Mouse (Mus musculus): ENCODE results near the gene Ints5.
"Not testable (repeated sequence)": the region's sequence is repeated elsewhere in the genome, so short reads cannot be mapped to it uniquely, and the experiment has no call there.

Ints5 gene

DNA sequence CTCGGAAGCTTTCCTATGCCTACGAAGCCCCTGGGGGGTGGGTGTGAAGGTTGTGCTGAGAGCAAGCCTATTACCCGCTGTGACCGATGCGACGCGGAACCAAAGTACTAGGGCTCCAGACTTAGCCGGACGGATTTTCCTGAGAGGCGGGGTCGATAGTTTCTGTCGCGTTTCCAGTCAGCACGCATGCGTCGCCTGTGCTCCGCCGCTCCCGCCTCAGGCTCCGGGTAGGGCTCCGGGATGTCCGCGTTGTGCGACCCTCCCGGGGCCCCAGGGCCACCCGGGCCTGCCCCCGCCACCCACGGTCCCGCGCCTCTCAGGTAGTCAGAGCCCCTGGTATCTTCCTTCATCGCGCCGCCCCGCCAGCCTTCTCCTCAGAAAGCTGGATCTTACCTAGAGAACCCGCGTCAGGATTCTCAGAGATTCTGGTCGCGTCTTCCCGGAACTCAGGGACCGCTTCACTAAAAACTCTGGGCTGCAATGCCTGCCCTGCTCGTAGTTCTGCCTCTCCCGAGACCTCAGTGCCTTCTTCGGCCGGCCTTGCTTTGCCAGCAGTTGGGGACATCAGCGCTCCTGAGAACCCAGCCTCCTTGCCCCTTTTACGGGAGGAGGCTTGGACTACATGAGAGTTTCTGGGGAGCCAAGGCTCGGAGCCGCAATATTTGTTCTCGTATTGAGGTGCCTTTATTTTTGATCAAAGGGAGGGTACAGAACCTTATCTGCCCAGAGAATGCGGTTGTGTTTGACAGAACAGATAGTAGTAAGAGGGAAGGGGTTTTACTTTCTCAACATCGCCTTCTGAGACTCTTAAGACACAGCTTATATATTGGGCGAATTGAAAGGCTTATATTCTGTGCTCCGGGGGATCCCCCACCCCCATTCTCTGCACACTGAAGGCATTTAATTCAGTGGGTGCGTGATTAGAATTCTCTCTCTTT is at the start of gene Ints5:
Gene Ints5 (plus strand): TSS at position 177 of the 938 bp plus-strand sequence.
- peak; percentile 73 to 83 for DNase-seq (ENCODE audit: low spot score in 2 of 2)

DNA sequence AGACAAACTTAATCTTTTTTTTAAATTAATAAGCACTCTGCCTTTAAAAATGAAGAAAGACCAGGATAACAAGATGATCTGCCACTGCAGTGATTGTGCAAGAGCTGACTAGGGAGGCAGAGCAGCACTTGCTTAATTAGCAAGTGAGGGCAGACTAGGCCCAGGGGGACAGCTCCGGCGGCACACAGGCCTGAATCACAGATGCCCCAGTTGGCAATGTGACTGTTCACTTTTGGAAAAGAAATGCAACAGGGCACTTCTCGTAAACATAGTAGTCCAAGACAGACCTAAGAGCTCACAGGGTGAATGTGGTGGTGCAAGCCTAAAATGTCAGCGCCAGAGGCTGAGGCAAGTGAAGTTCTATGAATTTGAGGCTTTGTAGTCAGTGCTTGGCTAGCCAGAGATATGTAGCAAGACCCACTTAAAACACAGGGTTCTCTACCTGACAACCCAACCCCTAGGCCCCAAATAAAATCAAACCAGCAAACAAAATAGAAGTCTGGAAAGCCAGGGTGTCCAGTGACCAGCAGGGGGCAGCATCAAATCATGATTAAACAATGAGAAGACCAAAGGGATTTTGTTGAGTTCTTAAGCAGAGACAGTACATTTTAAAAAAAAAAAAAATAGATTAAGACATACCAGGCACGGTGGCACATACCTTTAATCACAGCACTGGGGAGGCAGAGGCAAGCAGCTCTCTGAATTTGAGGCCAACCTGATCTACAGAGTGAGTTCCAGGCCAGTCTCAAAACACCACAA is 48.3 kb upstream of the Ints5 start:
- peak; percentile 57 to 80 for DNase-seq (ENCODE audit: low spot score in 2 of 2)

DNA sequence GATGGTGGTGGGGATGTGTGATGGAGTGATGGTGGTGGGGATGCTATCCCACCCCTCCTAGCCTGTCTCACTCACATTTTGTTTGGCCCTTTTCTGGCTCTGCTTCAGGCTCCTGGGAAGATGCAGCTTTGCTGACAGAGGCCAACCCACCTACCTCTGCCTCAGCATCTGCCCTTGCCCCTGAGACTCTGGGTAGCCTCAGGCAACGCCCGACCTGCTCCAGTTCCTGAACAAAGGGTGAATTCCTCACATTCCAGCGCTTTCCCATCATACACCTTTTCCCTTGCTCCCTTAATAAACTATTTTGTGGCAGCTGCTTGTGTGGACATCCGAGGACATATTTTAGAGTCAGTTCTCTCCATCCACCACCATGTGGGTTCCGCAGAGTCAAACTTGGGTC is 44.4 kb upstream of the Ints5 start:
- no peak for DNase-seq (ENCODE audit: low spot score in 2 of 2)

DNA sequence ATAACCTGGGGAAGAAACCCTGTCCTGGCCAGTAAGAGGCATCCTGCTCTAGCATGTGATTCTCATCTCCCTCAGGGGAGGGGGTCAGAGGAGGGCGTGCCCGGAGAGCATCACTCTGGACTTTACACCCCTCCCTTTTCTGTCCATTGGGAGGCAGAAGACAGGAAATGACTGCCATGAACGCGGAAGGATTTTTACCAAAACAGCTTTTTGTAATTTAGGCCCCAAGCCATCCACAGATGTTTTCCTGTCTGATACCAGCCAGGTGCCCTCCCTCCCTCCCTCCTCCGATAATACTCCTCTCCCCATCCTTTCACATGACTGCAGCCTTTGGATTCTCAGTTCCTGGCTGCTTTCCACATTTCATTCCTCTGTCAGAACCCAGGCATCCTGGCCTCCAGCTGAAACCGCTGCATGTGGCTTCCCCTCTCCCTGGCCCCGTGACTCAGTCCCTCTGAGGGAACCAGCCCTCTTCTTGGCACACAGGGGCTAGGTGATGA is 42.4 kb upstream of the Ints5 start, which contains the start of gene Lrrn4cl:
Gene Lrrn4cl (plus strand): TSS at position 367 of the 500 bp plus-strand sequence.
- DNase-seq (ENCODE audit: low spot score in 2 of 2) = no peak

DNA sequence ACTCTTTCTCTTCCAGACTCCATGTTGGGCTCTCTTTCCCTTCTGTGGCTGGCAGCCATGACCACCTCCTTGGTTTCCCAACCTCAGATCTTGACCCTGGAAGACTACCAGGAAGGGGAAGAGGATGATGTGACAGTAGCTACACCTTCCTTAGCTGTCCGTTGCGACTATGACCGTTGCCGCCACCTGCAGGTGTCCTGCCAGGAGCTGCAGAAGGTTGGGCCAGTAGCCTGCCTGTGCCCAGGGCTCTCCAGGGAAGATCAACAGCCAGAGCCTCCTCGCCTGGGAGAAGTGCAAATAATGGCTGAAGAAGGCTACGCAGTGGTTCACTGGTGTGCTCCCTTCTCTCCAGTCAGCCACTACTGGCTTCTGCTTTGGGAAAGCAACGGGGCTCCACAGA is 41.2 kb upstream of the Ints5 start:
- DNase-seq (ENCODE audit: low spot score in 2 of 2) = no peak

DNA sequence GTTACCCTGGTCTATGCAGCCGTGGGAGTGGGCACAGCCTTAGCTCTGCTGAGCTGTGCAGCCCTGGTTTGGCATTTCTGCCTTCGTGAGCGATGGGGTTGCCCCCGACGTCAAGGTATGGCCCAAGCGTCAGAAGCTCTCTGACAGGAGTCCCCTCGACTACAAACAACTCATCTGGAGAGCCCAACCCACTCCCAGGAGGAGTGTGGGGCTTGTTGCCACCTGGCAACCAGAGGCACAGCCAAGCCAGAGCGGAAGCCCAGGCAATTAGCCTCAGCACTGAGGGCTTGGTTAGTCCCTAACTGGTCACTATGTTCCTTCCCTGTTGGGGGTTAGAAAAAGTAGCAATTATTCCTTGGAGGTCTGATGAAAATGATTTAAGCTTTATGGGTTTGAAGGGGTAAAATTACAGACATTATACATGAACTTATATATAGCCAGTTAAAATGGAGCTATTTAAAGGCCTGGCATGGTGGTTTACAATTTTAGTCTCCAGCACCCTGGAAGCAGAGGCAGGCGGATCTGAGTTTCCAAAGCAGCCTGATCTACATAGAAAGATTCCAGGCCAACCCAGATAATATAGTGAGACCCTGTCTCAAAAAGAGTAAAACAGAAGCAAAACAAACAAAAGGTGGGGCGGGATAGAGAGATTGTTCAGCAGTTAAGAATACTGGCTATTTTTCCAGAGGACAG is 40.4 kb upstream of the Ints5 start:
- no peak for DNase-seq (ENCODE audit: low spot score in 2 of 2)

DNA sequence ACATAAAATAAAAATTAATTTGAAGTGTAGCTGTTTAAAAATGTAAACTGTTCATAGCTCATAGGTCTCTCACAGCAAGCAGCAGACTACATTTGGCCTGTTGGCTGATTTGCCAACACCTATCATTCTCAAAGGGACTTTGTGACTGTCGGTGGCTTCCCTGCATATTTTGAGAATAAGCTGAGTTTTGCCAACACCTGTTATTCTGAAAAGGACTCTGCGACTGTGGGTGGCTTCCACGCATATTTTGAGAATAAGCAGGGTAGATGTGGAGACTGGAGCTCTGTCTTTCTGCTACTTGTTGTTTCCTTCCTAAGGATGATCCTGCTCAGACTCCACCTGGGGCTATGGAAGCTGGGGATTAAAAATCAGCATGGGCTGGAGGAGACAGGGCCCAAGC is 39.7 kb upstream of the Ints5 start:
- no peak for DNase-seq (ENCODE audit: low spot score in 2 of 2)

DNA sequence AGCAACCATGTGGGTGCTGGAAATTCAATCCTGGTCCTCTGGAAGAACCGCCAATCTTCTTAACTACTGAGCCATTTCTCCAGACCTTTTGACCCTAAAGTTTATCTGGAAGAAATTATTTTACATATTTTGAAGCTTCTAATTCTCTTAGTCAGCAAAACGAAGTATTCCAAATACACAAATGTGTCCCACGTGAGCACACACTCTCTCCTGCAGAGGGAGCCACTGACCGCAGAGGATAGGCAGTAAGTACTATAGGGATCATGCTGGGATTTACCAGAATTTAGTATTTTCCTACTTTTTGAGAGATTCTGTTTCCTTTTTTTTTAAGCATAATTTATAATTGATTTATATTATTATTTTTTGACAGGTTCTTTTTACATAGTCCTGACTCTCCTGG is 35.1 kb upstream of the Ints5 start:
- no peak for DNase-seq (ENCODE audit: low spot score in 2 of 2)

DNA sequence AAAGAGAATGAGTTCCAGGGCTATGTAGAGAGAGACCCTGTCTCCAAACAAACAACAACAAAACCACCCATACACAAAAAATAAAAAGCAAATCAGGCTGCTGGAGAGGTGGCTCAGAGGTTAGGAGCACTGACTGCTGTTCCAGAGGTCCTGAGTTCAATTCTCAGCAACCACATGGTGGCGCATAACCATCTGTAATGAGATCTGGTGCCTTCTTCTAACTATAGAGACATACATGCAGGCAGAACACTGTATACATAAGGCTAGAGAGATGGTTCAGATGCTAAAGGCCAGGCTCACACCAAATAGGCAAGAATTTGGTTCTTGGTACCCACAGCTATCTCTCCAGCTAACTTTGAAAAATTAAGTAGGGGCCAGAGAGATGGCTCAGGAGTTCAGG is 33.8 kb upstream of the Ints5 start:
- DNase-seq (ENCODE audit: low spot score in 2 of 2) = no peak

DNA sequence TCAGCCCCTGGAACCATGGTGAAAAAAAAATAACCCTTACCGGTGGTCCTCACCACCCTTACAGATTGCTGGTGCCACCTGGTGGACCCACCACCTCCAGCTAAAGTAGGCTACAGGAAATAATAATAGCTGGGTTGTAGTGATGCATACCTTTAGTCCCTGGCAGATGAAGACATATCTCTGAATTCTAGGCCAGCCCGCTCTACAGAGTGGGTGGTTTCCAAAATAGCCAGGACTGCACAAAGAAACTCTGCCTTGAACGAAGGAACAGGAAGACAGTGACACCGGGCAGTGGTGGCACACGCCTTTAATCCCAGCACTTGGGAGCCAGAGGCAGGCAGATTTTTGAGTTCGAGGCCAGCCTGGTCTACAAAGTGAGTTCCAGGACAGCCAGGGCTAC is 28.5 kb upstream of the Ints5 start:
- DNase-seq (ENCODE audit: low spot score in 2 of 2) = no peak

DNA sequence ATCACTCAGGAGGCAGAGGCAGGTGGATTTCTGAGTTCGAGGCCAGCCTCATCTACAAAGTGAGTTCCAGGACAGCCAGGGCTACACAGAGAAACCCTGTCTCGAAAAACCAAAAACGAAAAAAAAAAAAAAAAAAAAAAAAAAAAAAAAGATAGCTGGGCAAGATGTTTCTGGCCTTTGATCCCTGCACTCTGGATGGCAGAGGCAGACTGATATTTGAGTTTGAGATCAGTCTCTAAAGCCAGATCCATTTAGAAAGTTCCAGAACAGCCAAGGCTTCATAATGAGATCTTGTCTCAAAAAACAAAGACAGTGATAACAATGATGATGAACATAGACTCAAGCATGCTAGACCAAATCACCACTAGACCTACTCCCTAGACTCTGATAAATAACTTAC is 22.4 kb upstream of the Ints5 start:
- DNase-seq (ENCODE audit: low spot score in 2 of 2) = not testable (repeated sequence)

DNA sequence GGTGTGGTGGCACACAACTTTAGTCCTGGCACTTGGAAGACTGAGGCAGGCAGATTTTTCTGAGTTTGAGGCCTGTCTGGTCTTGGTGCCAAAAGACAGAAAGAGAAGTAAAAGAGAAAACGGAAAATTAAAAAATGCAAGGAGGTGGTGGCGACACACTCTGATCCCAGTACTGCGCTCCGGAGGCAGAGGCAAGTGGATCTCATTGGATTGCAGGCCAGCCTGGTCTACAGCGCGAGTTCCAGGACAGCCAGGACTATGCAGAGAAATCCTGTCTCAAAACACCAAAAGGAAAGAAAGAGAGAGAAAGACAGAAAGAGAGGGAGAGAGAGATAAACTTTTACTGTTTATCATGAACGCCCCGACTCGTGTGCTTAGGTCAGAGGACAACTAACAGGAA is 22.0 kb upstream of the Ints5 start:
- no peak for DNase-seq (ENCODE audit: low spot score in 2 of 2)

DNA sequence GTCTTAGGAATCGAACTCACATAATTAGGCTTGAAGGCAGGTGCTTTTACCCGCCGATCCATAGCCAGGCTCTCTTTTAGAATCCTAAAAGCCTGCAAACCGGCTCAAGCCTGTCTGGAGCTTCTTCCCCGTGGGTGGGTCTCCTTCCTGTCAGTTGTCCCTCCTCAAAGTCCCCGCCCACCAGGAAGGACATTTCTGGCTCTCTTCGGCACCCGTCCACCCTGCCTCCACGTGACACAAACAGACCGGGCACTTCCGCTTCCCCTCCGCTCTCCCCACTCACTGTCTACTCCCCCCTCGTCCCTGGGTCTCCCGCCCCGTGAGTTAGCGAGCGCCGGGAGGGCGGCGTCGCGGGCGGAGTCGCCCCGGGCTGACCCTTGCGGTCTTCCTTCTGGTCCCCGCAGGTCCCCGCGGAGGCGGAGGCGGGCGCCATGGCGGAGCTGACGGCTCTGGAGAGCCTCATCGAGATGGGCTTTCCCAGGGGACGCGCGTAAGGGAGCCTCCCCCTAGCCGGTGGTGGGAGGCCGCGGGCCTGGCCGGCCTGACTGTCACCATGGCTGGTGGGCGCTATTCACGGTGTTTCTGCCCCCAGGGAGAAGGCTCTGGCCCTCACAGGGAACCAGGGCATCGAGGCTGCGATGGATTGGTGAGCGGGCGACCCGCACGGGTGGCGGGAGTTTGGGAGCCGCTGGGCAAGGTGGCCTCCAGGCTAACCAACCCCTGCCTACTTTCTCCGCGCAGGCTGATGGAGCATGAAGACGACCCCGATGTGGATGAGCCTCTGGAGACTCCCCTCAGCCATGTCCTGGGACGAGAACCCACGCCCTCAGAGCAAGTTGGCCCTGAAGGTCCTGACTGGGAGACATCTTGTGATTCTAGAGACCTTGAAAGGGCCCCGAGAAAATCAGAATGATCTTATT is 21.3 kb upstream of the Ints5 start, which contains the start of gene Ubxn1:
Gene Ubxn1 (plus strand): TSS at position 230 of the 920 bp plus-strand sequence.
- peak; percentile 91 to 93 for DNase-seq (ENCODE audit: low spot score in 2 of 2)

DNA sequence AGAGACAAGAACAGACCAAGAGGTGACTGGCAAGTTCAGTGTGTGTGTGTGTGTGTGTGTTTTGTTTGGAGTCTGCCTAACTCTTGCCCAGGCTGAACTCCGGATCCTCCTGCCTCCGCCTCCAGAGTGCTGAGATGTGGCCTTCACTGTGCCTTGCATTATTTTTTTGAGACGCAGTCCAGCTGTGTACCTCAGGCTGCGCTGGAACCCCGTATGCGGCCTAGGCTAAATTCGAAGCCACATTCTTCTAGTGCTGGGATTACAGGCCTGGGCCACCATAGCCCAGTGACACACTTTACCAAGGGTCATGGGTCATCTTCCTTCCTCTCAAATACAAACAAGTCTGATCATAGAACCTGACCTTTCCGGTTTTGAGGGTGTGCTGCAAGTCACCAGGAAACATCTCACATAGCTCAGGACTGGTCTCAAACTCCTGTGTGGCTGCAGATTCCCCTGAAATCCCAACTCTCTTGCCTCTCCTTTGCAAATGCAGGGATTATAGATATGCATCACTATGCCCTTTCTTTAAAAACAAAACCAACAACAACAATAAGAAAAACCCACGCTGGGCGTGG is 20.5 kb upstream of the Ints5 start:
- no peak for DNase-seq (ENCODE audit: low spot score in 2 of 2)

DNA sequence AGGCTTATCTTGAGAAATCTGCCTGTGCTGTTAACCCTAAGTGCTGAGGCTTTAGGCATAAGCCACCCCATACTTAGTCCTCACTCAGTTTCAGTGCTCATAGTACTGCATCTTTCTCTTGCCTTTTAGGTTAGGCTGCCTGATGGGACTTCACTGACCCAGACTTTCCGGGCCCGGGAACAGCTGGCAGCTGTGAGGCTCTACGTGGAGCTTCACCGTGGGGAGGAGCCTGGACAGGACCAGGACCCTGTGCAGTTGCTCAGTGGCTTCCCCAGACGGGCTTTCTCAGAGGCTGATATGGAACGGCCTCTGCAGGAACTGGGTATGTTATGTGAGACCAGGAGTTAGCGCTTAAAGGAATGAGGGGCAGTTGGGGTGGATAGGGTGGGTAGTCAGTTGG is 17.8 kb upstream of the Ints5 start:
- DNase-seq (ENCODE audit: low spot score in 2 of 2) = no peak

DNA sequence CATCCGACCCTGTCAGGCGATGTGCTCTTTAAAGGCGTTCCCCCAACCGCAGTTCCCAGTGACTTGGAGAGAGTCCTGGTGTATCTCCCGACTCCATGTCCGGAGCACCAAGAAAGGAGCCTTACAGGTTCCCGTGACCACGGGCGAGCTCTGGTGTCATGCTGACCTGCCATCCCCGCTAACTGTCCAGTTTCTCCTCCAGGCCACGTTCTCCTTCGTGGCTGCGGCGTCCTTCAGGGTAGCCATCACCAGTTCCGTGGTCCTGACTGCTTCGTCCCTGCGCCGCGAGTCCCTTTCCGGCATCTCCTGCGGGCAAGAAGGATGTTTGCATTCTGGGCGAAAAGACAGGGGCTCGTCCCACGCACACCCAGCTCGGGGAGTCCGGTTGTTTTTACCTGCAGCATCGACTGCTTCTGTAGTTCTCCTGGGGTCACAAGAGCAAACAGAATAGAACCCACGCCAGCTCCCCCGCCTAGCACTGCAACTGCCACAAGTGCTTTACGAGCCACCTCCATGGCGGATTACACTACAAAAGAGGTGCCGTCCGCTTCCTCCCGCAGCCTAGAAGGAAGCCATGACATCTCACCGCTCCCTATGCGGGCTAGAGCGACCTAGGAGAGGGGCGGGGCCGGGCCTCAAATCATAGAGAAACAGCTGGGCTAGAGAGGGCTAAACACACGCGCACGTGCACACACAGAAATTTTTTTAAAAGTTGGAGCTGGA is 12.3 kb upstream of the Ints5 start, which contains the start of gene Uqcc3:
Gene Uqcc3 (minus strand): TSS at position 613 of the 723 bp plus-strand sequence.
- DNase-seq (ENCODE audit: low spot score in 2 of 2) = peak; percentile 73 to 84

DNA sequence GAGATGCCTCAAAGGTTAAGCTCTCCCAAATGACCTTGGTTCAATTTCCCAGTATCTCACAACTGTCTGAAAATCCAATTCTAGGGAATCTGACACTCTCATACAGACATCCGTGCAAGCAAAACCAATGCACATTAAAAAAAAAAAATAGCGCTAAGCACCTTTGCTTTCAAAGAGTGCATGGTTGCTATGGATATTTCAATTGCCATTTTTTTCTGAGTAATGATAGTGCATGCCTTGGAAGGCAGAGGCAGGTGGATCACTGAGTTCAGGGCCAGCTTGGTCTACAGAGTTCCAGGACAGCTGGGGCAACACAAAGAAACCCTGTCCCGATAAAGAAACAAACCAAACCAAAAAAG is 11.8 kb upstream of the Ints5 start:
- no peak for DNase-seq (ENCODE audit: low spot score in 2 of 2)

DNA sequence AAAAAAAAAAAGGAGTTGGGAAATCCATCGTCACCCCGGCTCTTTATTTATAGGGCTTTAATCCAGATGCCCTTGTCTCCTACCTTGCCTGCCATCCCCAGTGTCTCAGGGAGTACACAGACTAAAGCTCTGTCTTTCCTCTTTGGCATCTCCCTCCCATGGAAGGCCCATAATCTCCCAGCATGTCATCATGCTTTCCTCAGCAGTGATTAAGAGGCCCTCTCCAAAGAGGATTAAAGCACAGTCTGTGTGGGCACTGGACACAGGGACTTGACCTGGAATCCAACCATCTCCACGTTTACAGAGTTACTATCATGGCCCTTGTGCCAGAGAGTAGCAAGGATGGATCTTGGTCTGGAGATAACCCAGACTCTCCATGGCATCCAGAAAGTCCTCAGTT is 9.2 kb upstream of the Ints5 start, which contains the start of the genes Lbhd1 and Gm49403:
Gene Lbhd1 (plus strand): TSS at position 117 of the 400 bp plus-strand sequence.
Gene Gm49403 (plus strand): TSS at position 315 of the 400 bp plus-strand sequence.
- DNase-seq (ENCODE audit: low spot score in 2 of 2) = no peak

DNA sequence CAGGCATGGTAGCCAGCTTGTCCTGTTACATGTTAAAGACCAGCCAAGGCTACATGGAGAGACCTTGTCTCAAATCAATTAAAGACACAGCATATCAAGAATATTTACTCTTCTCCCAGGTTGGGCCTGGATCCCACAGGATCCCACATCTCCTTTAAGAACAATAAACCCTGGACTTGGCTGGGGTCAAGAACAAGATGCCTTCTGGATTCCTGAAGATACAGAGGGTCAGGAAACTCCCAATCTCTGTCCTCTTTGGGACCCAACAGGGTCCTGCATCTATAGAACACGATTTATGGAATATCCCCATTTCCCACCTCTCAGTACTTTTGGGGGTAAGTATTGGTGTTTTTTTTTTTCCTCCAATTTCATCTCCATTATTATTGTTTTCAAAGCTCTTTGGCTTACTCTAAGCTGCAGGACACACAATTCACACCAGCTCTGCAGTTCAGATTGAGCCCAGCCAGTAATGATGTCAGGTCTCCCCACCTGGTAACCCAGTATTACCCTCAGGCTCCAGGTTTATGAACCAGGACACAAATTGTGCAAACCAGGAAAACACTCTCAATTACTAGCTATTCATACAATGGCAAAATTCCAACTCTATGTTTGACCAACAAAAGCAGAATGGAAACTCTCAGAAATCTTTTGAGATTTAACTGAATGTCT is 5.8 kb upstream of the Ints5 start:
- DNase-seq (ENCODE audit: low spot score in 2 of 2) = no peak

Measured in cerebellum, postnatal 4 days (tissue).